Mouse (Mus musculus) liver, embryonic 16.5 days (tissue): ENCODE data around the gene Fam173b. TPM values are rescaled to one million over a fixed set of nuclear protein-coding genes. Genes with fewer than 3 reads are reported as not detected.

ENCODE experiments used
- ATAC-seq: fragments of 200-750 bp; cut with Nextera tagmentation; 2 replicates; pipeline ENCODE4 v1.8.0; 2017; ENCODE audit warnings: low read depth, mild to moderate bottlenecking, moderate number of reproducible peaks, moderate library complexity
- H3K27ac ChIP-seq: fragments of 300-500 bp; sonication (generic); 2 replicates; pipeline ENCODE4 v1.5.1; 2014; ENCODE audit warnings: mild to moderate bottlenecking, low read length
- H3K27me3 ChIP-seq: fragments of 300-500 bp; sonication (generic); 2 replicates; pipeline ENCODE4 v1.6.1; 2014; ENCODE audit warnings: low read depth, low read length, mixed read lengths; ENCODE audit not compliant: control insufficient read depth, insufficient read depth
- H3K36me3 ChIP-seq: fragments of 300-500 bp; sonication (generic); 2 replicates; pipeline ENCODE4 v1.6.1; 2014; ENCODE audit warnings: mild to moderate bottlenecking; ENCODE audit not compliant: control insufficient read depth, insufficient read depth
- H3K4me1 ChIP-seq: fragments of 300-500 bp; sonication (generic); 2 replicates; pipeline ENCODE4 v1.6.1; 2014; ENCODE audit warnings: low read depth, low read length, mixed read lengths; ENCODE audit not compliant: control insufficient read depth
- H3K4me2 ChIP-seq: fragments of 300-500 bp; sonication (generic); 2 replicates; pipeline ENCODE4 v1.6.1; 2014; ENCODE audit warnings: low read depth, low read length, mixed read lengths
- H3K4me3 ChIP-seq: fragments of 300-500 bp; sonication (generic); 2 replicates; pipeline ENCODE4 v1.5.1; 2014; ENCODE audit warnings: low read depth, mild to moderate bottlenecking, low read length
- H3K9ac ChIP-seq: fragments of 300-500 bp; sonication (generic); 2 replicates; pipeline ENCODE4 v1.6.1; 2014; ENCODE audit warnings: low read depth, low read length
- H3K9me3 ChIP-seq: fragments of 300-500 bp; sonication (generic); replicated peaks from 2 replicates; pipeline ENCODE4 v1.6.1; 2016; ENCODE audit warnings: low read length; ENCODE audit not compliant: control insufficient read depth
- WGBS: fragments of 180-500 bp; shearing (Covaris S2); extraction: QIAGEN DNeasy Blood & Tissue Kit; methylation state at CpG from one replicate; pipeline ENCODE4 v1.1.7; 2014; ENCODE audit not compliant: insufficient replicate concordance; 5-methylcytosine and 5-hydroxymethylcytosine counted together
- polyA plus RNA-seq: library from polyadenylated mRNA; unstranded; fragments of >200 nt; fragmentation: Nextera tagmentation; extraction: Ambion mirVana; gene quantifications from 2 replicates; pipeline ENCODE4 v1.2.1, GENCODE M21; 2015

Fam173b gene
- 7.1 TPM in 2 replicates for polyA plus RNA-seq

DNA sequence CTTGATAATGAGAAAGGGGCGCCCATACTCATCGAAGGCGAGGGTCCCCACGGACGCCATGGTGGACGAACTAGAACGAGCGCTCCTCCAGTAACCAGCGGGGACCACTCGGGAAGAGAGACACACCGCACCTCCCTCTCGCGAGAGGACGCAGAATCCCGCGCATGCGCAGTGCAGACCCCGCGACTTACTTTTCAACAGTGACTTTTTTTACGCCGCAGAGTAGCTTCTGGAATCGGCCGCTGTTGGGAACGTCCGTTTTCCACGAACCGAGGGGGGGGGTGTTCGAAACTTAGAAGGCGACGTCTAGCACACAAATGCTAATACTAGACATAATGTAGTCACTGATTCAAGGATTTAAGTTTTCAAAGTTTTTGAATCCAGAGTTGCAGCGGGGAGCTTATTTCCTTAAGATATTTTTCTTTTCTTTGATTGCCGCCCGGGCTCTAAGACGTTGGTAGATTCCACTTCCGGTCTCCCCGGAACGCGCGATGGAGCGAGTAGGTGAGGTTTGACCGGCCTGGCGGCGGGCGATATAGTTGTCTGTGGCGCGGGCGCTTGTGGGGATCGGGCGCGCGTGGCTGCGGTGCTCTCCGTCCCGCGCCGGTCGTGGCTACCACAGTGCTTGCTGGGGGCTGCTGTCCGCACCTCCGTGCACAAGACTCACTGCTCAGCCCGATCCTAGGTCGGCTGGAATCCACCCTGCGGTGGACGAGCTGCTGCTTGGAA, at the start of gene Fam173b, which contains the start of gene Cct5:
TSS of gene Fam173b (plus strand) at position 207 of the 729 bp plus-strand sequence.
TSS of gene Cct5 (minus strand) at position 159 of the 729 bp plus-strand sequence.
- H3K27ac ChIP-seq, result peak within 1 kb of the TSS; percentile 84
- peak; percentile 86 for ATAC-seq
- H3K4me3 ChIP-seq, result peak within 1 kb of the TSS; percentile 95
- H3K4me2 ChIP-seq, result peak within 1 kb of the TSS; percentile 66
- WGBS, result under 1% methylated on average over 63 of the region's 63 CpGs
- H3K27me3 ChIP-seq, result no peaks in the 10 kb centered on the region
- H3K9ac ChIP-seq, result peak within 1 kb of the TSS; percentile 85
- peaks cover 24% of the 10 kb centered on the region for H3K4me1 ChIP-seq
- peaks cover 4% of the 10 kb centered on the region for H3K36me3 ChIP-seq
- no peaks in the 10 kb centered on the region for H3K9me3 ChIP-seq

DNA sequence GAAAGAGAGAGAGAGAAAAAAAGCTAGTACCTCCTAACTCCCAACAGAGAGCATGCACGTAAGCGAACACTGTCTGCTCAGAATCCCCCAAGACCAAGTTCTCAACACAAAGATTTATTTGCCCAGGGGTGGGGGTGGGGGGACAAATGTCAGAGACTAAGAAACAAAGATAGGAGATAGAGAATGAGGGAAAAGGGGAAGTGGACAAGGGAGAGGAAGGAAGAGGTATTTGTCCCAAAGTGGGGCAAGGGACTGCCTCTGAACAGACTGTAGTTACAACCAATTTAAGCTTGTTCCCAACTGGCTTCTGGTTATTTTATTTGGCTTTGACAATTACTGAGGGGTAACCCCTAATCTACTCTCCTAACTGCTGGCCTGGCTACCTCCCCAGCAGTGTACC, 46.8 kb upstream of the Fam173b start:
- H3K9ac ChIP-seq, result no peak overlapping the region

DNA sequence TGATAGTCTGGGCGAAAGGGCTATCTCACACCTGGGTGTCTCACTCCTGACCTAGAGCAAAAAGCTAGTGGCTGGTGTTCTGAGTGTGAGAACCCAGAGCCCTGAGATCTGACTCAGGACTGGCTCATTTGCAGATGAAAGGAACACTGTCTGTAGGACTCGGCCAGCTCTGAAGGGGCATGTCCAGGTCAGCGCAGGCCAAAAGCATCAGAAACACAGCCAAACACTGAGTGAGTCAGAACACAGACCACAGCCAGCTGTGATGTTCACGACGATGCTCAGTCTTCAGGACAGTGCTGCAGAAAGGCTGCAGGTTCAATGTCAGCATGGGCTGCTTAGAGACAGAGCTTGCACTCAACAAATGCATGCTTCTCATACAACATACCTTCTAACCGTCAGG, 40.3 kb upstream of the Fam173b start:
- Histone ChIP-seq H3K4me1 (peaks cover 3% of the 10 kb centered on the region; the same call in 1 of the 2 replicates), H3K4me3 (no peak overlapping the region), H3K9ac (no peak overlapping the region), H3K4me2 (no peak overlapping the region), H3K27me3 (no peaks in the 10 kb centered on the region), H3K36me3 (no peaks in the 10 kb centered on the region), H3K9me3 (no peaks in the 10 kb centered on the region), H3K27ac (no peak overlapping the region)
- WGBS, result 77% methylated on average over 6 of the region's 6 CpGs
- ATAC-seq, result no peak

More for the DNA sequence above, 46.8 kb upstream of the Fam173b start:
- Histone ChIP-seq H3K4me3 (no peak overlapping the region), H3K27ac (no peak overlapping the region), H3K27me3 (no peaks in the 10 kb centered on the region), H3K9me3 (no peaks in the 10 kb centered on the region), H3K36me3 (no peaks in the 10 kb centered on the region), H3K4me1 (no peaks in the 10 kb centered on the region), H3K4me2 (no peak overlapping the region)
- ATAC-seq, result no peak
- WGBS, result 39% methylated on average over 2 of the region's 2 CpGs

DNA sequence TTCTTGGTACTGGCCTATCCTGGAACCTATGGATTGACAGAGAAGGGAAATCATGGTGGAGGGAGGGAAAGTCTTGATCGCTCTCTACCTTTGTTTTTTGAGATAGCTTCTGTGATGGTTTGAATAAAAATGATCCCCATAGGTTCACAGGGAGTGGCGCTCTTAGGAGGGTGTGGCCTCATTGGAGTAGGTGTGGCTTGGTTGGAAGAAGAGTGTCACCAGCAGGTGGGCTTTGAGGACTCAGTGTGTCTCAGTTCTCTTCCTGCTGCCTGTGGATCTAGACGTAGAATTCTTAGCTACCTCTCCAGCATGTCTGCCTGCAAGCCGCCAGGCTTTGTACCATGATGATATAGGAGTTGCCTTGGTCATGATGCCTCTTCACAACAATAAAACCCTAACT, 39.7 kb upstream of the Fam173b start:
- H3K27ac ChIP-seq, result no peak overlapping the region
- ATAC-seq, result no peak
- 84% methylated on average over 4 of the region's 4 CpGs for WGBS

DNA sequence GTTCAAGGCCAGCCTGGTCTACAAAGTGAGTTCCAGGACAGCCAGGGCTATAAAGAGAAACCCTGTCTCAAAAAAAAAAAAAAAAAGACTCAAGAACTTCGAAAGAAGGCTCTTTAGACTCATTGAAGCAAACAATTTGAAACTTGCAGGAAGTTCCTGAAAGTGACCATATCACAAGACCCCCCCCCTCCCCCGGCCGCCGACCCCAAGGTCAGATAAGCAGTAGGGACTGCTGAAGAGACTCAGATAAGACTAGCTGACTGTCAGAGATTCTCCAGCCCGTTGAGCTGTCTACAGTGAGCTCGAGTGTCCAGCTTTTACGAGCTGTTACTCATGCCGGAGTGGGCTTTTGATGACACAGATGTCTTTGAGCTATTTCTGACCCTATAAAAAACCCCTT, 38.8 kb upstream of the Fam173b start:
- H3K4me1 ChIP-seq, result peaks cover 3% of the 10 kb centered on the region; the same call in 1 of the 2 replicates
- H3K9me3 ChIP-seq, result no peaks in the 10 kb centered on the region
- no peaks in the 10 kb centered on the region for H3K27me3 ChIP-seq
- ATAC-seq, result no peak
- no peak overlapping the region for H3K4me3 ChIP-seq
- no peak overlapping the region for H3K4me2 ChIP-seq
- no peaks in the 10 kb centered on the region for H3K36me3 ChIP-seq
- no peak overlapping the region for H3K9ac ChIP-seq
- H3K27ac ChIP-seq, result no peak overlapping the region
- 33% methylated on average over 8 of the region's 8 CpGs for WGBS

More for the DNA sequence above, 39.7 kb upstream of the Fam173b start:
- Histone ChIP-seq H3K9me3 (no peaks in the 10 kb centered on the region), H3K9ac (no peak overlapping the region), H3K27me3 (no peaks in the 10 kb centered on the region), H3K4me3 (no peak overlapping the region), H3K4me2 (no peak overlapping the region), H3K36me3 (no peaks in the 10 kb centered on the region), H3K4me1 (peaks cover 3% of the 10 kb centered on the region; the same call in 1 of the 2 replicates)

DNA sequence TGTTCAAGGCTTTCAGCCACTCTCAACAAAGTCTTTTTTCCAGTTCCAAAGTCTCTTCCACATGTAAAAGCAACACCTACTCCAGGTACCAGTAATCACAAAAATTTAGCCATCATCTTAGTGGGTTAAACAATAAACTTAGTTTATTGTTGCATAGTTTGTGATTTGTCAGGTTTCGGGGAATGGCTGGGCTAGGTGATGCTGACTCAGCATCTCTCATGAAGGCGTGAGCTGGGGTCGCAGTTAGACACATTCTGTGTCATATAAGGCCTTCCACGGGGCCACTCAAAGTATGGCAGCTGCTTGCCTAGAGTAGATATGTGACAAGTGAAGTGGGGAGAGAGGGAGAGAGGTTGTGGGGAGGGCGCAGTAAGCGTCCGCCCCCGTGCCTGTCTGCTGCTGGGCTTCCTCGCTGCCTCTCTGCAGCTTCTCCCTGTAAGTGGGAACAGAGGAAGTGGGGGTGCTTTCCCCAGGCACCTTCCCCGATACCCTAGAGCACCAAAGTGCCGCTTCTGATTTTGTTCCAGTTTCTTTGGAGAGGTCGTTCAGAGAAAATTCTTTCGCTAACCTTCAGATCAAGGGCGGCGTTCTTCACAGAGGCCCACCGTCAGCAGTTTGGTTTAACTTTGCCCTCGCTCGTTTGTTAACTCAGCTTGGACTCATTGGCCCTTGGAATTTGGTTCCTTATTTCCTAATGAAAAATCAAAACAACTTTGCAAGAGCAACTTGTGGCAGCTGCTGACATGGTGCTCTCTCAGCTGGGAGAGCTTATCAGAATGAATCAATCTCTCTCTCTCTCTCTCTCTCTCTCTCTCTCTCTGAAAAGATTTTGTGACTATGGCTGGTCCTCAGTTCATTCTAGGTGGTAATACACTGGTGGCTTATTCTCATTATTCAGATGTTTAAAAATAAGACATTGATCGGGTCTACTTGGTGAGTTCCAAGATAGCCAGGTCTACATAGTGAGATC, 37.8 kb upstream of the Fam173b start:
- peak overlapping the region; percentile 33; the same call in 1 of the 2 replicates for H3K4me2 ChIP-seq

DNA sequence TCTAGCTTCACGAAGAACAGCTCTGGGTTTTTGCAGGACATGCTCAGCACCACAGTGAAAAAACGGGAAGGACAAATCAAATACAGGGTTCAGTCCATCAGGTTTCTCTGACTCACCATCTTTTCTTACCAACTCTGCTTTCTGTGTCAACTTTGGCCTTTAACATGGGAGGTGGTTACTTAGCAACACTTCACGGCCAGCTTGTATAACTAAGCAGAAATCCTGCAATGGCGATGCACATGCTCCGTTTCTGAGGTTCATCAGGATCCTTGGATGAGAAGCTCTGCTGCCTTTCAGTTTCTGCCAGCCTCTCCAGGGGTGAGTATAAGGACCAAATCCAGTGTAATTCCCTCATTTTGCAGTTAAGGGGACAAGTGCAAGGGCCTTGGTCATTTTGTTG, 36.5 kb upstream of the Fam173b start, which contains the start of gene Cmbl:
TSS of gene Cmbl (plus strand) at position 206 of the 400 bp plus-strand sequence.
- peaks cover 3% of the 10 kb centered on the region; the same call in 1 of the 2 replicates for H3K4me1 ChIP-seq
- no peaks in the 10 kb centered on the region for H3K27me3 ChIP-seq
- no peak within 1 kb of the TSS for H3K4me3 ChIP-seq
- no peaks in the 10 kb centered on the region for H3K36me3 ChIP-seq
- no peaks in the 10 kb centered on the region for H3K9me3 ChIP-seq
- no peak within 1 kb of the TSS for H3K9ac ChIP-seq
- no peak within 1 kb of the TSS; the same call in 1 of the 2 replicates for H3K27ac ChIP-seq
- peak within 1 kb of the TSS; percentile 33; the same call in 1 of the 2 replicates for H3K4me2 ChIP-seq
- 68% methylated on average over 5 of the region's 5 CpGs for WGBS
- no peak for ATAC-seq

More for the DNA sequence above, 37.8 kb upstream of the Fam173b start:
- Histone ChIP-seq H3K4me1 (peaks cover 3% of the 10 kb centered on the region; the same call in 1 of the 2 replicates), H3K4me3 (no peak overlapping the region), H3K36me3 (no peaks in the 10 kb centered on the region), H3K9ac (no peak overlapping the region), H3K27me3 (no peaks in the 10 kb centered on the region), H3K27ac (peak overlapping the region; percentile 16; the same call in 1 of the 2 replicates), H3K9me3 (no peaks in the 10 kb centered on the region)
- WGBS, result 56% methylated on average over 19 of the region's 19 CpGs
- ATAC-seq, result 0 out of 2 replicates have a peak, but pooled peaks have one; percentile 10

DNA sequence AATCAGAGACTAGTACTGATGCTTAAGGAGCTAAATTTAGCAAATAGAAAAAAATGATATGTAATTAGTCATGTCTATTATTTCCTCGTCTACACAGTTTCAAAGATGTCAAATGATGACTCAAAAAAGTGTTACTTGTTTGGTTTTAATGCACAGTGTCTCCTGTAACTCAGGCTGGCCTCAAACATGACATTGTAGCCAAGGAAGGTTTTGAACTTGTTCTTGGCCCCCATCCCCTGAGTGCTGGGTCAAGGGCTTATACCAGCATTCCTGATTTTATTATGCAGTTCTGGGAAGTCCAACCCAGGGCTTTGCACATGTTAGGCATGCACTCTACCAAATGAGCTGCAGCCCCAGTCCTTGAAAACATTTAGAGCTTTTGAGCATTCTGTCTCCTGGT, 35.9 kb upstream of the Fam173b start:
- Histone ChIP-seq H3K4me3 (no peak overlapping the region), H3K27me3 (no peaks in the 10 kb centered on the region), H3K4me2 (no peak overlapping the region), H3K36me3 (no peaks in the 10 kb centered on the region), H3K9me3 (no peaks in the 10 kb centered on the region), H3K27ac (no peak overlapping the region), H3K4me1 (peaks cover 5% of the 10 kb centered on the region), H3K9ac (no peak overlapping the region)
- ATAC-seq, result no peak
- WGBS, result 45% methylated on average over 1 of the region's 1 CpGs
